Mouse (Mus musculus): ENCODE results near the gene S100z.
A peak's percentile ranks its signal among the peaks of the same experiment; 100 is the strongest.

The S100z gene

GRCm38 (mm10) chr13:95478671-95479413 is at the start of gene S100z:
TSS of gene S100z (minus strand) at chr13:95478721.
- no peak for DNase-seq (ENCODE audit: low read depth)

GRCm38 (mm10) chr13:95524674-95525491 is 46.4 kb upstream of the S100z start, which contains the start of gene F2rl1:
TSS of gene F2rl1 (minus strand) at chr13:95525227.
- DNase-seq (ENCODE audit: low read depth): peak; percentile 5

- DNase-seq (ENCODE audit: low read depth): no peak
Observed at GRCm38 (mm10) chr13:95524424-95524673, 45.8 kb upstream of the S100z start.

GRCm38 (mm10) chr13:95523659-95524423 is 45.3 kb upstream of the S100z start:
- no peak for DNase-seq (ENCODE audit: low read depth)

- no peak for DNase-seq (ENCODE audit: low read depth)
Observed at GRCm38 (mm10) chr13:95522176-95522575, 43.7 kb upstream of the S100z start.

GRCm38 (mm10) chr13:95521029-95521428 is 42.5 kb upstream of the S100z start:
- DNase-seq (ENCODE audit: low read depth): no peak

- peak; percentile 6 for DNase-seq (ENCODE audit: low read depth)
Observed at GRCm38 (mm10) chr13:95514756-95515155, 36.2 kb upstream of the S100z start.

GRCm38 (mm10) chr13:95510054-95510453 is 31.5 kb upstream of the S100z start:
- no peak for DNase-seq (ENCODE audit: low read depth)

GRCm38 (mm10) chr13:95503279-95503917 is 24.9 kb upstream of the S100z start:
- no peak for DNase-seq (ENCODE audit: low read depth)

GRCm38 (mm10) chr13:95496601-95497000 is 18.1 kb upstream of the S100z start:
- DNase-seq (ENCODE audit: low read depth): no peak

- DNase-seq (ENCODE audit: low read depth): no peak
Observed at GRCm38 (mm10) chr13:95494812-95495211, 16.3 kb upstream of the S100z start.

- no peak for DNase-seq (ENCODE audit: low read depth)
Observed at GRCm38 (mm10) chr13:95493296-95493695, 14.8 kb upstream of the S100z start.

GRCm38 (mm10) chr13:95491327-95491726 is 12.8 kb upstream of the S100z start:
- no peak for DNase-seq (ENCODE audit: low read depth)

- peak; percentile 20 for DNase-seq (ENCODE audit: low read depth)
Observed at GRCm38 (mm10) chr13:95484664-95485063, 6.1 kb upstream of the S100z start.

- DNase-seq (ENCODE audit: low read depth): peak; percentile 81
Observed at GRCm38 (mm10) chr13:95481428-95481827, 2.9 kb upstream of the S100z start.

- DNase-seq (ENCODE audit: low read depth): no peak
Observed at GRCm38 (mm10) chr13:95477173-95477572, 1.3 kb downstream of the S100z start.

GRCm38 (mm10) chr13:95475124-95475523 is 3.4 kb downstream of the S100z start:
- no peak for DNase-seq (ENCODE audit: low read depth)

GRCm38 (mm10) chr13:95474294-95474693 is 4.2 kb downstream of the S100z start:
- no peak for DNase-seq (ENCODE audit: low read depth)

- peak; percentile 30 for DNase-seq (ENCODE audit: low read depth)
Observed at GRCm38 (mm10) chr13:95470970-95471369, 7.6 kb downstream of the S100z start.

GRCm38 (mm10) chr13:95451529-95451928 is 27.0 kb downstream of the S100z start:
- peak; percentile 70 for DNase-seq (ENCODE audit: low read depth)

GRCm38 (mm10) chr13:95450636-95451210 is 27.8 kb downstream of the S100z start:
- peak; percentile 18 for DNase-seq (ENCODE audit: low read depth)

GRCm38 (mm10) chr13:95449730-95450129 is 28.8 kb downstream of the S100z start:
- DNase-seq (ENCODE audit: low read depth): no peak
